Mouse (Mus musculus) gastrocnemius, adult 18-20 months (tissue): ENCODE measurements around the gene Abcg2. TPM values are rescaled to one million over a fixed set of nuclear protein-coding genes. Genes with fewer than 3 reads are reported as not detected.

Experiments
- total RNA-seq, 2 experiments: library from RNA; stranded (reverse); gene quantifications; 2 replicates each; pipeline ENCODE4 v1.2.3; 2021

Gene Abcg2
- total RNA-seq, 2 experiments from 2014 or later = 17.2 to 18.7 TPM

Other genes starting within 250 kb of the Abcg2 start
- gene Vmn1r30, start 141.1 kb upstream of the Abcg2 start, total RNA-seq = not detected
- not detected for gene Vmn1r31, start 109.2 kb upstream of the Abcg2 start, total RNA-seq
- 10 to 100 TPM; 50.9 to 64.2 TPM for gene Herc3, start 246.9 kb downstream of the Abcg2 start, total RNA-seq